Mouse (Mus musculus): ENCODE data around the gene Trp53rkb. TPM values are rescaled to one million over a fixed set of nuclear protein-coding genes. Genes with fewer than 3 reads are reported as not detected.
"Not testable (repeated sequence)": the region's sequence is repeated elsewhere in the genome, so short reads cannot be mapped to it uniquely, and the experiment has no call there.

The Trp53rkb gene
- polyA plus RNA-seq (2015; fragmentation: Nextera tagmentation; extraction: Ambion mirVana), result 1.8 and 2.5 TPM in 2 replicates

DNA sequence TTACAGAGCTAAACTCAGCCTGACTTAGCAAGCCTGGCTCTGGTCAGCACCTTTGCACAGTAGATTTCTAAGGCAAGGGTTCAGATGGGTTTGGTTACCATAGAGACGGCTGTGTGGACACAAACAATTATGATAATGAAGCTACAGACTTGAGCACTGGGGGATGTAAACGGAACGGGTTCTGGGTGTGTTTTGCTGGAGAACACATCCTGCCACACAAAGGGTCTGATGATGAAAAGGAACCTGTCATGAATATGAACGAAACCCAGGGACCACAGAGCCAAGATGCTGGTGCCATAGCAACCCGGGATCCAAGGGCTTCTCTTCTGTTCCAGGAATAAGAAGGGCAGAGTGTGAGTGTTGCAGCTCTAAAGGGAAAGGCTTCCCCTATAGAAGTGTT is at the start of gene Trp53rkb:
Gene Trp53rkb (plus strand): TSS at position 177 of the 400 bp plus-strand sequence.
- Histone ChIP-seq H3K27me3 (ENCODE audit: control insufficient read depth, insufficient read depth, low read depth, low read length) (no peaks in the 10 kb centered on the region), H3K4me1 (ENCODE audit: control insufficient read depth, low read depth, low read length) (peaks cover 12% of the 10 kb centered on the region), H3K9ac (ENCODE audit: low read depth, low read length) (peak within 1 kb of the TSS; percentile 74), H3K4me2 (ENCODE audit: low read depth, low read length) (peak within 1 kb of the TSS; percentile 81), H3K4me3 (ENCODE audit: low read depth, low read length) (peak within 1 kb of the TSS; percentile 75), H3K27ac (ENCODE audit: low read length) (peak within 1 kb of the TSS; percentile 22; the same call in 1 of the 2 replicates), H3K36me3 (ENCODE audit: control insufficient read depth, insufficient read depth) (no peaks in the 10 kb centered on the region), H3K9me3 (replicated peaks; ENCODE audit: control insufficient read depth, low read length) (no peaks in the 10 kb centered on the region)
- no peak for ATAC-seq (ENCODE audit: low read depth)
- 67% methylated on average over 5 of the region's 5 CpGs for WGBS (ENCODE audit: insufficient replicate concordance)

DNA sequence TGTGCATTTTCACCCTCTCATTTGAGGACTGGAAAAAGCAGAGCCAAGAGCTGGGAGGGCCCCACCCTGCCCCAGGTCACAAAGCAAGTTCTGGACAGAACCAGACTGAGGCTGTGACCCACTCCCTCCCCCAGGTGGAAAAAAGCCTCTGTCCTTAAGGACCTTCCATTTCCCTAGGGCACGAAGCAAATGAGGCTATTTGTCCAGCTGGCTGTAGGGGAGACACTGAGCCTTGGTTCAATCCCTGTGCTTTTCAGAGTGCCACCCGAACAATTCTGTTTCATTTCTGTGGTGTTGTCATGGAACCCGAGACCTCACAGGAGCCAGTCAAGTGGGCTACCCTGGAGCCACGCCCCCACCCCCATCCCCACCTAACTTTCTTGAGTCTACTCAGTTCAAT is 48.8 kb upstream of the Trp53rkb start:
- no peak for ATAC-seq (ENCODE audit: low read depth)
- no peaks in the 10 kb centered on the region for H3K27me3 ChIP-seq (ENCODE audit: control insufficient read depth, insufficient read depth, low read depth, low read length)
- H3K9ac ChIP-seq (ENCODE audit: low read depth, low read length), result no peak overlapping the region
- WGBS (ENCODE audit: insufficient replicate concordance), result 44% methylated on average over 4 of the region's 4 CpGs
- no peaks in the 10 kb centered on the region for H3K9me3 ChIP-seq (replicated peaks; ENCODE audit: control insufficient read depth, low read length)
- H3K27ac ChIP-seq (ENCODE audit: low read length), result no peak overlapping the region
- H3K4me1 ChIP-seq (ENCODE audit: control insufficient read depth, low read depth, low read length), result peaks cover 14% of the 10 kb centered on the region
- H3K4me2 ChIP-seq (ENCODE audit: low read depth, low read length), result no peak overlapping the region
- H3K36me3 ChIP-seq (ENCODE audit: control insufficient read depth, insufficient read depth), result no peaks in the 10 kb centered on the region
- H3K4me3 ChIP-seq (ENCODE audit: low read depth, low read length), result no peak overlapping the region

DNA sequence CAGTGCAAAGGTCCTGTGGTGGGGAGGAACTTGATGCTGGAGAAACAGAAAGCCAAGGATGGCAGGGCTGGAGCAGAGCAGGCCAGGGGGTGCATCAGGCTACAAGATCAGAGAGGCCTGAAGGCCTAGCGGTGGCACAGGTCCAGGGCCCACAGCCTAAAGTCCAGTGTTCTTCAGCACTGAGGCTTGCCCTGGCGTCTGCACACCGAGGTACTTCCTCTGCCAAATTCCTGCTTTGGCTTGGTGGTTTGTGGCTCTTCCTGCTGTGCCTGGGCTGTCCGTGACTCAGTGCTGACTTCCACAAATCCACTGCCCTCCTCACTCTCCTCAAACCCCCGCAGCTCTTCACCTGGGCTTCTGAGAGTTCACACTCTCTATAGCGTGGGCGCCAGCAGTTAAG is 47.9 kb upstream of the Trp53rkb start:
- no peak for ATAC-seq (ENCODE audit: low read depth)
- WGBS (ENCODE audit: insufficient replicate concordance), result 50% methylated on average over 7 of the region's 7 CpGs
- Histone ChIP-seq H3K4me1 (ENCODE audit: control insufficient read depth, low read depth, low read length) (peaks cover 14% of the 10 kb centered on the region), H3K9ac (ENCODE audit: low read depth, low read length) (no peak overlapping the region), H3K27ac (ENCODE audit: low read length) (no peak overlapping the region), H3K4me3 (ENCODE audit: low read depth, low read length) (no peak overlapping the region), H3K36me3 (ENCODE audit: control insufficient read depth, insufficient read depth) (no peaks in the 10 kb centered on the region), H3K4me2 (ENCODE audit: low read depth, low read length) (no peak overlapping the region), H3K27me3 (ENCODE audit: control insufficient read depth, insufficient read depth, low read depth, low read length) (no peaks in the 10 kb centered on the region), H3K9me3 (replicated peaks; ENCODE audit: control insufficient read depth, low read length) (no peaks in the 10 kb centered on the region)

DNA sequence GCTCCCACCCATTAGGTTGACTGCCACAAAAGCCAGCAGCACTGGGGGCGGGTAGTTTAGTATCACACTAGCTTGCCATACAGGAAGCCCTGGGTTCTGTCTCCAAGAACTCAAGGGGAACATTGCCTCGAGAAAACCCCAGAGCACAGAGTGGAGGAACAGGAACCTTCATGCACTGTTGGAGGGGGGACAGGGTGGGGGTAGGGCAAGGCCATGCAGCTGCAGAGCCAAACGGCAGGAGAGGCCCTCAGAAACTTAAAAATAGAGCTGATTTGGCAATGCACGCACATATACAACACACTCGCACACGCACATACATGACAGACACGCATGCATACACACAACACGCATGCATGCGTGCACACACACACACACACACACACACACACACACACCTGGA is 46.5 kb upstream of the Trp53rkb start:
- no peak overlapping the region for H3K4me3 ChIP-seq (ENCODE audit: low read depth, low read length)
- peak; percentile 42 for ATAC-seq (ENCODE audit: low read depth)
- no peaks in the 10 kb centered on the region for H3K36me3 ChIP-seq (ENCODE audit: control insufficient read depth, insufficient read depth)
- no peak overlapping the region; the same call in 1 of the 2 replicates for H3K9ac ChIP-seq (ENCODE audit: low read depth, low read length)
- WGBS (ENCODE audit: insufficient replicate concordance), result 46% methylated on average over 9 of the region's 9 CpGs
- no peaks in the 10 kb centered on the region for H3K9me3 ChIP-seq (replicated peaks; ENCODE audit: control insufficient read depth, low read length)
- H3K4me1 ChIP-seq (ENCODE audit: control insufficient read depth, low read depth, low read length), result peaks cover 14% of the 10 kb centered on the region
- H3K4me2 ChIP-seq (ENCODE audit: low read depth, low read length), result peak overlapping the region; percentile 46
- no peaks in the 10 kb centered on the region for H3K27me3 ChIP-seq (ENCODE audit: control insufficient read depth, insufficient read depth, low read depth, low read length)
- H3K27ac ChIP-seq (ENCODE audit: low read length), result peak overlapping the region; percentile 70

DNA sequence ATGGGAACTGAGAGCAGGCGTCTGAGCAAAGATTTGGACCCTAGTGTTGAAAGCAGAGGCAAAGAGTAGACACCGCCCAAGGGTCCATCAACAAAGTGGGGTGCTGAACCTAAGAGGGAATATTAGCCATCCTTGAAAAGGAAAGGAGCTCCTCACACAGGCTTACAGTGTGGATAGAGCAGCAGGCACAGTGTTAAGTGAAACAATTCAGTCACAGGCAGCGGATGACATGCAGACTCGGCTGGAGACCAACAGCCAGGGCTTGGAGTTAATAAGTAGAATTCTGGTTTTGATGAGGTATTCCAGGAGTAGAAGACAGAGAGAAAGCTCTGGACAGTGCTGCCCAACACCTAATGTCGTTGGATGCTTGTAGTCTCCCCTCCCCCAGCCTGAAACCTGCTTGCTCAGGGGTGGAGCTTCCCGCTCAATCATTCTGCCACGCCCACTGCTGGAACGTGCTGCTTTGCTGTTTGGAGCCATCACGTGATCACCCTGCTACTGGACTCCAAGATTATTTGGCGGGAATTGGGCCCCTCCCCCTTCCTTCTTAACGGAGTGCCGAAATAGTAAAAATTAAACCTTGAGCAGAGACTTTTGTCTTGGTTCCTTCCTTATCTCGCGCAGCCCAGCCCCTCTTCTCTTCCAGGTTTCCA is 45.9 kb upstream of the Trp53rkb start:
- not testable (repeated sequence) for H3K4me3 ChIP-seq (ENCODE audit: low read depth, low read length); H3K9me3 ChIP-seq (replicated peaks; ENCODE audit: control insufficient read depth, low read length); H3K27me3 ChIP-seq (ENCODE audit: control insufficient read depth, insufficient read depth, low read depth, low read length); H3K36me3 ChIP-seq (ENCODE audit: control insufficient read depth, insufficient read depth)
- ATAC-seq (ENCODE audit: low read depth), result peak; percentile 20
- WGBS (ENCODE audit: insufficient replicate concordance), result 23% methylated on average over 14 of the region's 14 CpGs
- peaks cover 14% of the 10 kb centered on the region for H3K4me1 ChIP-seq (ENCODE audit: control insufficient read depth, low read depth, low read length)
- peak overlapping the region; percentile 46 for H3K4me2 ChIP-seq (ENCODE audit: low read depth, low read length)
- peak overlapping the region; percentile 29 for H3K9ac ChIP-seq (ENCODE audit: low read depth, low read length)
- H3K27ac ChIP-seq (ENCODE audit: low read length), result peak overlapping the region; percentile 70

DNA sequence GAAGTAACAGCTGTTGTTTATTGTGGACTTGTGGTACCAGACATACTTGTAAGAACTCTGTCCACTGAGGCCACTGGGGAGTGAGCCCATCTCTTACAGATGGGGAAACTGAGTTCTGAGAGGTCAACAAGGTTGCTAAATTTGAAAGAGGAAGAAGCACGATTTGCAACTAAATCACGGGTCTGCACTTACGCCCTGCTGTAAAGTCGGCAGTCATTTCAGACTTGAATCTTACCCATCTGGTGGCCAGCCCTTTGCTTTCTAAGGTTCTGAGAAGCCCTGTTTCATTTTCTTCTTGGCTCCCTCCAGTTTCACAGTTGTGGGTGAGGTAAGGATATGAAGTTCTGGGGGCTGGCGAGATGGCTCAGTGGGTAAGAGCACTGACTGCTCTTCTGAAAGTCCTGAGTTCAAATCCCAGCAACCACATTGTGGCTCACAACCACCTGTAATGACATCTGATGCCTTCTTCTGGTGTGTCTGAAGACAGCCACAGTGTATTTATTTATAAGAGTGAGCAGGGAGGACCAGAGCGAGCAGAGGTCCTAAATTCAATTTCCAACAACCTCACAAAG is 41.6 kb upstream of the Trp53rkb start:
- H3K4me1 ChIP-seq (ENCODE audit: control insufficient read depth, low read depth, low read length), result peaks cover 12% of the 10 kb centered on the region
- no peak overlapping the region for H3K27ac ChIP-seq (ENCODE audit: low read length)
- no peaks in the 10 kb centered on the region for H3K27me3 ChIP-seq (ENCODE audit: control insufficient read depth, insufficient read depth, low read depth, low read length)
- no peaks in the 10 kb centered on the region for H3K36me3 ChIP-seq (ENCODE audit: control insufficient read depth, insufficient read depth)
- 49% methylated on average over 6 of the region's 6 CpGs for WGBS (ENCODE audit: insufficient replicate concordance)
- no peak for ATAC-seq (ENCODE audit: low read depth)
- no peak overlapping the region for H3K4me2 ChIP-seq (ENCODE audit: low read depth, low read length)
- H3K9ac ChIP-seq (ENCODE audit: low read depth, low read length), result no peak overlapping the region
- no peaks in the 10 kb centered on the region for H3K9me3 ChIP-seq (replicated peaks; ENCODE audit: control insufficient read depth, low read length)
- H3K4me3 ChIP-seq (ENCODE audit: low read depth, low read length), result no peak overlapping the region

DNA sequence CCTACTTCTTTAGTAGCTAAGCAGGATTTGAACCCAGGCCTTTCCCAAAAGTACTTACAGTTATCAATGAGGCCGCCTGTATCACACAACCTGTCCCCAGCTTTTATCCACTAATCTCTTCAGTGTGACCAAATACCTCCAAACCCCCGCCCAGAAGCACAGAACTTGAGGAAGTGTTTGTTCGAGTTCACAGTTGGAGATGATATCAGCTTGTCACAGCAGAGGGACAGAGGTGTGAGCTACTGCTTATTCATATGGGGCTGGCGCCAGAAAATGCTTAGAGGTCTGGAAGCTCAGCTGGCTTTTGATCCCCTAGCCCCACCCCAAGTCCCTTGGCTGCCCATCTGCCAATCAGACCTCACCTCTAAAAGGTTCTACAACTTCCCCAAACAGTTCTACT is 38.1 kb upstream of the Trp53rkb start:
- ATAC-seq (ENCODE audit: low read depth), result no peak
- Histone ChIP-seq H3K9ac (ENCODE audit: low read depth, low read length) (no peak overlapping the region; the same call in 1 of the 2 replicates), H3K4me3 (ENCODE audit: low read depth, low read length) (no peak overlapping the region), H3K36me3 (ENCODE audit: control insufficient read depth, insufficient read depth) (no peaks in the 10 kb centered on the region), H3K4me2 (ENCODE audit: low read depth, low read length) (no peak overlapping the region), H3K27me3 (ENCODE audit: control insufficient read depth, insufficient read depth, low read depth, low read length) (no peaks in the 10 kb centered on the region), H3K4me1 (ENCODE audit: control insufficient read depth, low read depth, low read length) (no peaks in the 10 kb centered on the region), H3K27ac (ENCODE audit: low read length) (no peak overlapping the region), H3K9me3 (replicated peaks; ENCODE audit: control insufficient read depth, low read length) (no peaks in the 10 kb centered on the region)
- WGBS (ENCODE audit: insufficient replicate concordance), result 16% methylated on average over 4 of the region's 4 CpGs

DNA sequence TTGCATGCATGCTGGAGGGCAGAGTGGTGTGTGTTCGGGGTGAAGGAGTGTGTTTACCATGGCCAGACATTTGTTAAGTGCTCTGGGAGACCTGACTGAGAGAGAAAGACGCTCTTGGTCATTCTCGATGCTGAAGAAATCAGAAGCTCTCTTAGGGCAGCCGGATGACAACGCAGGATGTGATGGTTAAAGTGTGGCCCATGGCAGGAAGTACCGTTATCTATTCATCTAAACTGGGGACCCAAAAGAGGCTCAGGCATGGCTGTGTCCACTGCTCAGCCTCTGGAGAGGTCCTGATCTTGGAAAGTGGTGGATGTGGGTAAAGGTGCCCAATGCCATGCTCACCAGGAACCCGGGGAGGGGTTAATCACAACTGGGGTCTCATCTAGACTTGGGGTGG is 37.6 kb upstream of the Trp53rkb start:
- Histone ChIP-seq H3K27ac (ENCODE audit: low read length) (no peak overlapping the region), H3K9ac (ENCODE audit: low read depth, low read length) (no peak overlapping the region; the same call in 1 of the 2 replicates), H3K9me3 (replicated peaks; ENCODE audit: control insufficient read depth, low read length) (no peaks in the 10 kb centered on the region), H3K27me3 (ENCODE audit: control insufficient read depth, insufficient read depth, low read depth, low read length) (no peaks in the 10 kb centered on the region), H3K4me1 (ENCODE audit: control insufficient read depth, low read depth, low read length) (no peaks in the 10 kb centered on the region), H3K4me3 (ENCODE audit: low read depth, low read length) (no peak overlapping the region), H3K4me2 (ENCODE audit: low read depth, low read length) (no peak overlapping the region), H3K36me3 (ENCODE audit: control insufficient read depth, insufficient read depth) (no peaks in the 10 kb centered on the region)
- ATAC-seq (ENCODE audit: low read depth), result no peak
- 21% methylated on average over 7 of the region's 7 CpGs for WGBS (ENCODE audit: insufficient replicate concordance)

DNA sequence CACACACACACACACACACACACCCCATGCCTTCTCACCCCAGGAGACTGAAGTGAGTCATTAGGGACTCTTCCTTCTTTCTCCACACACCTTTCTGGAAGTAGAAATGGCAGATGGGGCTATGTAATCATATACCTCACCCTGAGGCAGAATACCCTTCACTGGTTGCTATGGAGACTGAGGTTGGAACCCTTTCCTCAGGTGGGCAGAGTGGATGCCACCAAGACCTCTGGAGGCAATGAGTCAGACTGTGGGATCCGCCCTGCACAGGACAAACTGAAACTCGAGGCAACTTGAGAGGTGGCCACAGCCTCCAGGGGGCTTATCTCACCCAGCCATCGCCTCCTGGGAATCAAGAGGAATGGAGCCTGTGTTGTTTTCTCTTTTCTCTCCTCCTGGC is 34.4 kb upstream of the Trp53rkb start:
- 17% methylated on average over 3 of the region's 3 CpGs for WGBS (ENCODE audit: insufficient replicate concordance)
- no peak for ATAC-seq (ENCODE audit: low read depth)
- no peak overlapping the region for H3K9ac ChIP-seq (ENCODE audit: low read depth, low read length)
- no peak overlapping the region for H3K27ac ChIP-seq (ENCODE audit: low read length)
- H3K4me2 ChIP-seq (ENCODE audit: low read depth, low read length), result no peak overlapping the region
- H3K27me3 ChIP-seq (ENCODE audit: control insufficient read depth, insufficient read depth, low read depth, low read length), result no peaks in the 10 kb centered on the region
- H3K4me1 ChIP-seq (ENCODE audit: control insufficient read depth, low read depth, low read length), result no peaks in the 10 kb centered on the region
- H3K36me3 ChIP-seq (ENCODE audit: control insufficient read depth, insufficient read depth), result no peaks in the 10 kb centered on the region
- H3K9me3 ChIP-seq (replicated peaks; ENCODE audit: control insufficient read depth, low read length), result no peaks in the 10 kb centered on the region
- H3K4me3 ChIP-seq (ENCODE audit: low read depth, low read length), result no peak overlapping the region
